Mouse (Mus musculus) adrenal gland, adult 18-20 months (tissue): ENCODE data around the gene Svbp. TPM values are rescaled to one million over a fixed set of nuclear protein-coding genes. Genes with fewer than 3 reads are reported as not detected.

Source experiments
- DNase-seq, 2 experiments: peaks; one replicate each; pipeline ENCODE4 v3.0.0; 2021 to 2022; ENCODE audit warnings: low spot score in 2 of 2
- total RNA-seq, 2 experiments: library from RNA; stranded (reverse); gene quantifications; 1 replicate in 1 of 2; 2 replicates in 1 of 2; pipeline ENCODE4 v1.2.3; 2021

Svbp gene
- total RNA-seq, 2 experiments from 2014 or later: 13.8 to 17.0 TPM

DNA sequence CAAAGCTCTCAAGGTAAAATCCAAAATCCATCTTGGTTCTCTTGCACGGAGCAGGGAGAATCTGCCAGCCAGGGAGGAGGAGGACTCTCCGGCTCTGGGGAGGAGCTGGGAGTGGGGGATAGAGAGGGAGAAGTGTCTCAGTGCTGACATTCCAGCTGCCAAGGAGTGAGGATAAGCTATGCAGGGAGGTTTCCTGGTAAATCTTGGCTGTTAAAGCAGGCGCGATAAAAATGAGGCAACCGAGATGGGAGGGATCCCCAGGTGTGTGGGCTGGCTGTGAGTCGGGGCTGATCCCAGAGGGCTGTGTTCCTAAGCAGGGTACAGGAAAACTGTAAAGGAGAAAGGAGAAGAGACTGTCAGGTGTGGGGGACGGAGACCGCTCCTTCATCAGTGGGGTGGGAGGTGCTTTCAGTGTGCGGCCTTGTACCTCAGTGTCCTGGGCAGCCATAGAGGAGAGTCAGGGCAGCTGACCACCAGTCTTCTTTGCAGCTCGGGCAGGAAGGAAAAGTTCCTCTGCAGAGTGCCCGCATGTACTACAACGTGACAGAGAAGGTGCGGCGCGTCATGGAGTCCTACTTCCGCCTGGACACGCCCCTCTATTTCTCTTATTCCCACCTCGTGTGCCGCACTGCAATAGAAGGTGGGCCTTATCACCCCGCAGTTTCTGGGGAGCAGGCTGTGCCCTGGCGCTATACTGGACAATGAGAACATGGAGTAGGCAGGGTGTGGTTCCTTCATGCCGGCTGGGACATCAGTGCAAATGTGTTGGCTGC is 49.5 kb downstream of the Svbp start:
- no peak for DNase-seq

DNA sequence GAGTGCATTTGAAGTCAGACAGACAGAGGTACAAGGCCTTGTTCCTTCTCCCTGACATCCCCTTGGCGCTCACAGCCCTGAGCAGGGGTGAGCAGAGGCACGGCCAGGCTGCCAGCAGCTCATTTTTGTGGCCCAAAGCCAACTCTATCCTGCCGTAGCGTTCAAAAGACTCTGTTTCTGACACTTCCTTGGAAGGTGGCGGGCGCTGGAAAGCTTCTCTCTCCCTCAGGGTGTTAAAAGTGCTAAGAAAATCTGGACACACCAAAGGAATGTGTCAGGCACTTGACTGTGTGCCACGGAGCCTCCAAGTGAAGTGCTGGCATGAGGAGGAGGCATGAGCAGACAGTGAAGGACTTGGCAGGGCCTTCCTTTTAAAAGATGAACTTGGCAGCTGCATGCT is 50.5 kb downstream of the Svbp start:
- no peak for DNase-seq

DNA sequence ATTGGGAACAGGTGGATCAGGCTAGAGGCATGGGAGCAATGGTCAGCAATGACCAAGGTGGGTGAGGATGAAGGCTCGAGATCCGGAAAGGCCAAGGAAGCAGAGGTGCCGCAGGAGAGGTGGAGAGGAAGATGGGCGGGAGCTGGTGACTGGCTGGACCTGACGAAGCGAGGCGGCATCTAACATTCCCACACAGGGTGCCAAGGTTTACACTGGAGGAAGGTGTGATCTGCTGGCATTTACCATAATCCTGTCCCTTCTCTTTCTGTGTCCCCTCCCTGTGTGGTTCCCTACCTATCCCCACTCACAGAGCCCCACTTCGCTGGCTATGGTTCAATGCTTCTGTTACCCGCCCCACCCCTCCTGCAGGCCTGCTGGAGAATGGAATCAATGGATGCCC is 50.9 kb downstream of the Svbp start:
- no peak for DNase-seq

DNA sequence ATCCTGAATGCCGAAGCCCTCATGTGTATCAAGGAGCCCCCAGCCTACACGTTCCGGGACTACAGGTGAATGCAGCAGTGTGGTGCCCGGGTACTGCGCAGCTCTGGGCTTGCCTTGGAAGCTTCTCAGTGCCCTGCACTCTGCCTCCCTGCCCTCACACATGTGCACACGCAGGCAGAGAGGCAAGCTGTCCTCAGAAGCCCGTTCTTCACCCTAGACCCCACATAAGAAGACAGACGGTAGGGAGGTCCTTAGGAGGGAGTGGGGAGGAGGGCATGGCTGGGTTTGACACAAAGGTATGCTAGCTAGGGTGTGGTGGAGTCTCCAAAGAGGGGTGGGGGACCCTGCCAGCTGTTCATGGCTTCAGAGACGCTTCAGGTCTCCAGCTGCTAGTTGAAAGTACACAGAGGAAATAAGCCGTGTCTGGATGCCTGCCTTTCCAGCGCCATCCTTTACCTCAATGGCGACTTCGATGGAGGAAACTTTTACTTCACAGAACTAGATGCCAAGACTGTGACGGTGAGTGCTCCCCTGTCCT is 51.7 kb downstream of the Svbp start:
- DNase-seq: no peak

DNA sequence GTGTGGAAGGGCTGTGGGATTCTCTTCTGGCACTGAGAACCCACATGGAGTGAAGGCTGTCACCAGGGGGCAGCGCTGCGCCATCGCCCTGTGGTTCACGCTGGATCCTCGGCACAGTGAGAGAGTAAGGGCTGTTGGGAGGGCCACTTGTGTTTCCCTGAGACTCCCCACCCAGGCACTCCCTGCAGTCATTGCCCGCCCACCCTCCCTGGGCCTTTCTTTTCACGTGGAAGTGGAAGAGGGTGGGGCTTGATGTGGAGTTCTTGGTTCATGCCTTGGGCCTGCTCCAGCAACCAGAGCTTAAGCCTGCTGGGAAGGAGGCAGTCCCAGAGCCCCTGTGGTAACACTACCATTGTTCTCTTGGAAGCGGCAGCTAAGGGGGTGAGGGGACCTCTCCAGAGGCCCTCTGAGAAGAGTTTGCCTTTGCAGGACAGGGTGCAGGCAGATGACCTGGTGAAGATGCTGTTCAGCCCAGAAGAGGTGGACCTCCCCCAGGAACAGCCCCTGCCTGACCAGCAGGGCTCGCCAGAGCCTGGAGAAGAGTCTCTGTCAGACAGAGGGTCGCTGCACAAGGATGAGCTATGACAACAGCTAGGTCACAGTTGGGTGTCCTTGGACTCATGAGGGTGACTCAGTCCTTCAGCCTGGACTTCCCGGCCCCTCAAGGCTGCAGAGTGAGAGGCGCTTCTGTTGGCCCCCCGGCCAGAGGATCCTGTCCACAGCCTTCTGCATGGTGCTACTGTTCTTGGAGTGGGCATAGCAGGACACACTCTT is 52.5 kb downstream of the Svbp start:
- peak; percentile 76 to 80 for DNase-seq

DNA sequence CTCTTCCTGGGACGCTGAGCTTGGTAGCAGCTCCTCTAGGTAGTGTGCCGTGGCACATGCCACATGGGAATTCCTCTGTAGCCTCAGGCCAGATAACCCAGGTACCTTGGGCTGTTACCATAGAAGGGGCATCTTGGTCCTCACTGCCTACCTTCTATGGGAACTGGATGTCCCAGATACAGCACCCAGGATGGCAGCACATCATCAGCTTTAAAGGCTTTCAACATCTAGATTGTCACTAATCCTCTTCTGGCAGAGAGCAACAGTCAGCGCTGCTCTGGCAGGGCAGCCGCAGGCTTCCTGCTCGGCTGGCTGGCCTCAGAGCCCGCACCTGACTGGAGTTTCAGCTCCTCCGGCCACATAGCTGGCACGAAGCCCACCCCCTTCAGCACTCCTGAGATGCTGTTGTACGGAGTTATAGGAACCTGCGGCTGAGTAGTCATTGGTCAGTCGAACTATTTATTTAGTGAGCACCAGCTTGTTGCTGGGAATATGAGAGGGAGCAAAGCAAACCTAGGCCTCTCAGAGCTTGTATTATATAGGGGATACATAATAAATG is 53.4 kb downstream of the Svbp start:
- no peak for DNase-seq

Other genes with a start within 250 kb of the Svbp start
- not detected for gene Lao1, start 233.7 kb upstream of the Svbp start, total RNA-seq
- 10 to 100 TPM; 20.9 to 29.3 TPM for gene Slc2a1, start 86.6 kb upstream of the Svbp start, total RNA-seq
- 10 to 100 TPM; 12.0 to 19.4 TPM for gene Zfp691, start 21.1 kb upstream of the Svbp start, total RNA-seq
- gene Ermap, start 5.3 kb upstream of the Svbp start, total RNA-seq: under 1 TPM; 0.06 to 0.10 TPM
- gene Tmem269, start 22.9 kb downstream of the Svbp start, total RNA-seq: not detected
- 10 to 100 TPM; 22.8 to 33.3 TPM for gene AU022252, start 37.4 kb downstream of the Svbp start, total RNA-seq
- 10 to 100 TPM; 16.0 to 23.5 TPM for gene P3h1, start 37.6 kb downstream of the Svbp start, total RNA-seq
- gene Cldn19, start 60.1 kb downstream of the Svbp start, total RNA-seq: under 1 TPM in 1 of 2 experiments, not detected in 1; 0.06 TPM
- gene Ybx1, start 99.3 kb downstream of the Svbp start, total RNA-seq: 100 to 1,000 TPM; 714 to 717 TPM
- gene Ppih, start 125.2 kb downstream of the Svbp start, total RNA-seq: 10 to 100 TPM; 16.7 to 17.6 TPM
- 1 to 10 TPM; 8.2 to 8.7 TPM for gene Ccdc30, start 220.2 kb downstream of the Svbp start, total RNA-seq
- 10 to 100 TPM; 39.4 to 41.0 TPM for gene Ppcs, start 227.1 kb downstream of the Svbp start, total RNA-seq
- gene Zmynd12, start 227.5 kb downstream of the Svbp start, total RNA-seq: 1 to 10 TPM; 2.6 to 2.8 TPM